Mouse (Mus musculus): ENCODE results near the gene Kcmf1.
A peak's percentile ranks its signal among the peaks of the same experiment; 100 is the strongest.
"Not testable (repeated sequence)": the region's sequence is repeated elsewhere in the genome, so short reads cannot be mapped to it uniquely, and the experiment has no call there.

The Kcmf1 gene

GRCm38 (mm10) chr6:72898244-72899200, 1.3 kb downstream of the Kcmf1 start:
- DNase-seq (ENCODE audit: low spot score), result peak; percentile 50

- DNase-seq (ENCODE audit: low spot score), result no peak
These were observed 4.8 kb downstream of the Kcmf1 start for GRCm38 (mm10) chr6:72895000-72895399.

DNA sequence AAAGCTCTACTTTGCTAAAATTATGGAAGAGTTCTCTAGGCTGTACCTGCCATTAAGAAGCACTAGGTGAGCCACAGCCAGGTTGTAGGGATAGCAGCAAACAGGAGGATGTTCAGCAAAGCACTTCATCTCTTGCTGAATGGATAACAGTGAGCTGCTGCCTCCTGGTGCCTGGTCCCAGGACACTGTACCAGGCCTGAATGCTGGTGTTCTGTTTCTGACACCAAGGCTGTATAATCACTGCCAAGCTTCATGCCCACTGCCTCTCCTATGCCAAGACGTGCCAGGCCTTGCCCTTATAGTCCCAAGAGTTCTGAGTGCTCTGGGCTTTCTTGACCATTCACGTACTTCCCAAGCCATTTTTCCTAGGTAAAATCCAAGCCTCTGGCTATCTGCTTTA, 8.5 kb downstream of the Kcmf1 start:
- no peak for DNase-seq (ENCODE audit: low spot score)

DNA sequence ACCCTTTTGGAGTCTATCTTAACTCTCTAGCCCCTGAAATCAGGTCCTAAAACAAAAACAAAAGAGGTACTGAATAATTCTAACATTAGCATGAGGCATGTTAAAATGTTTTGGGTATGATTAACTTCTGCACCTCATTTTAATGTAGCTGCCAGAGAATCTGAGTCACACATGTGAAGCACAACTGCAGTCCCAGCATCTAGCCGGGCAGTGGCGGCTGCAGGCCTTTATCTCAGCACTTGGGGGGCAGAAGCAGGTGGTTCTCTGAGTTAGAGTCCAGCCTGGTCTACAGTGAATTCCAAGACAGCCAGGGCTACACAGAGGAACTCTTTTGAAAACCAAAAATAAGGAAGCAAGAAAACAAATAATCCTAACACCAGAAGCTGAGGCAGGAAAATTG, 11.1 kb downstream of the Kcmf1 start:
- no peak for DNase-seq (ENCODE audit: low spot score)

- DNase-seq (ENCODE audit: low spot score), result no peak
These were observed 14.5 kb downstream of the Kcmf1 start for GRCm38 (mm10) chr6:72885268-72885667.

- no peak for DNase-seq (ENCODE audit: low spot score)
These were observed 15.0 kb downstream of the Kcmf1 start for GRCm38 (mm10) chr6:72884767-72885166.

DNA sequence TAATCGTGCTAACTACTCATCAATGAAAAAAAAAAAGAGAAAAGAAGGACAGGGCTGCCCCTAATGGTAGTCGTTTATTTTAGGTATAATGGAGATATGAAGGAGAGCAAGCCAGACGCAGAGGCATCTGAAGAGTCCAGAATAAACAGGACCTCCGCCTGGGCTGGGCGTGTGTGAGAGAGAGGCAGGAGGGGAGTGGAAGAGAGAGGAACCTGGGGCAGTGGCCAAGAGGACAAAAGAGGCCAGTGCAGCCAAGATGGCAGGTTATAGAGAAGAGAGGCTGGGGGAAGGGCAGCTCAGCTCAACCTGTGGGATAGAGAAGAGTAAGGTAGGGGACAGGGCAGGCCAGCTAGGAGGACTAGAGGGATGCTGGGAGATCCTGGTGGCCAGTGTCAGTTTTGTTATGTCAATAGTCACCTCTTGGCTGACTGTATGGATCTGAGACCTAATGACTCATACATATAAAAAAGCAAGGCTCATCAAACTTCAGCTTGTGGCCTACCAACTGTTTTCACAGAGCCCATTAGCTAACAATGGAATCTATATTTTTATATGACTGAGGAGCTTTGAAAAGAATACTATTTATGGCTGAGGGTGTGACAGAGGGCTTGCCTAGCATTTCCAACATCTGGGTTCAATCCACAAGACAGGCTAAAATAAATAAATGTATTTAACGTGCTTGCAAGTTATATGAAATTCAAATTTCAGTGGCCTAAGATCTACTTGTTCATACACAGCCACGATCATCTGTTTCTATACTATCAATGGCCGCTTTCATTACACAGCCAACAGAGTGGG, 16.9 kb downstream of the Kcmf1 start:
- DNase-seq (ENCODE audit: low spot score), result no peak

- DNase-seq (ENCODE audit: low spot score), result no peak
These were observed 17.6 kb downstream of the Kcmf1 start for GRCm38 (mm10) chr6:72882222-72882621.

- DNase-seq (ENCODE audit: low spot score), result no peak
These were observed 18.2 kb downstream of the Kcmf1 start for GRCm38 (mm10) chr6:72881619-72881979.

DNA sequence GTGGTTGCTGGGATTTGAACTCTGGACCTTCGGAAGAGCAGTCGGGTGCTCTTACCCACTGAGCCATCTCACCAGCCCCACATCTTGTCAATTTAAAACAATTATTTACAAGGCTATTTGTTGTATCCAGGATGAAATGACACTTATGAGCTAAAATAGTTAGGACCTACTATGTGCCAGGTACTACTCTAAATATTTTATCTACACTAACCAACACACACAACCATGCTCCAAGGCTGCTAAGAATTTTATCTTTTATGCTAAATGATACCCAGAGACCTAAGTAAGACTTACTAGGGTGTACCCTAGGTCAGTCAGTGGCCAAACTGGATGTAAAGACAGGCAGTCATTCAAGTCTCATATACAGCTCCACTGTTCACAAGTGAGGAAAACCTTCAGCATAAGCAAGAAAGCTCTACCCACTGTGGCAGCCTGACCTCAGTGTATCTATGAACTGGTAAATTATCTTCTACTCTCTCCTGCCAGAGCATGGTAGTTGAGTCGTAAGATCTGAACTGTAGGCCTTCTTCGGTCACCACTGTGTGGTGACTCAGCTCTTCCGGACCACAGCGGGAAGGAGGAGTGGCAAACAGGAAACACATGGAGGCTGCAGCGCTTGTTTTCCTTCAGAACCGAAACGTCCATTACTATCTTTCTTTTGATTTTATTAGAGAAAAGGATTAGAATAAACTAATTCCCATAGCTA, 18.7 kb downstream of the Kcmf1 start:
- no peak for DNase-seq (ENCODE audit: low spot score)

DNA sequence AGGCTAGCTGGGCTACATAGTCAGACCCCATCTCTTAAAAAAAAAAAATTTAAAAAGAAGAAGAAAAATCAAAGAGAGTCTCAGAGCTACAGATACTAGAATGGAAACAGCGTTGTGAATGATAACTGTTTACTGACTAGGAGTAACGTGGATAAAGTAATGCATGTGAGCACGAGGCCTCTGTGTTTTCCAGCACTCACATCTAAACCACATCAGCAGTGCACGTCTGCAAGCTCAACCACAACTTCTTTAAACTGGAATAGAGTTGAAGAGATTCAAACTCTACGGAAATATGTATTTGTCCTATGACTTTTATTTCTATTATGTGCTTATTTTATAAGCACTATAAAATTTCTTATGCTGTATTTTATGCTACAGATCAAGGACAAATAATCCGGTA, 23.1 kb downstream of the Kcmf1 start:
- no peak for DNase-seq (ENCODE audit: low spot score)

DNA sequence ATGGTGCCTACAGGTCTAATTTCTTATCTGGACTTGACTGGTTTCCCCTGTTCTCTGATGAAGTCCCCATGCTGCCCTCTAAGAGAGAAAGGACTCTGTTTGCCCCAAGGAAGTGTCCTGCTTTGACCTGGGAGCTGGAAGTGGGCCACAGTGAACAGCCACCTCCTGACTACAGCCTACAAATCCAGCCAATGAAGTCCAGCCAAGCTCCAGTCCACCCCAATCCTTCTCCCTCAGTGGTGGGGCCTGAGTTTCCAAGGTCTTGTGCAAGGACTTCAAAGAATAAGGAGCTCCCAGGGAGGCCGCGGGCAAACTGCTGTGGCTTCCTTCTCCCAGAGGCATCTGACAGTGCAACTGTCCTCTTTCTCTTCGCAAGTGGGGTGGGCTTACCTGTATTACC, 26.4 kb downstream of the Kcmf1 start:
- DNase-seq (ENCODE audit: low spot score), result no peak

DNA sequence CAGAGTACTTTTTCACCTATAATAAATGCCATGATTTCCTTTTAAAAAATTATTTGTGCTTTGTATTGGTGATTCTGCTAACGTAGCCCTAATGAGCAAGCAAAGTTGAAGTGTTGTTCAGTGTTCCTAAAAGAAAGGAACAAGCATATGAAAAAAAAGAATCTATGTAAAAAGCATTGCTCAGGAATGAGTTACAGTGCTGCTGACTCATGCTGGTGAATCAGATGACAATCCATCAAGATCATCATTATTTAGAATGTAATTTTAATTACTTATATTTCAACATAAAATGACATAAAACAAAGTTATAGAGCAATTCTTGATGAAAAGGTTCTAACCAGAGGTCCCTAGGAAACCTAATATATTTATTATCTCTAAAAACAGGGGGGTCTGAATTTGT, 27.5 kb downstream of the Kcmf1 start:
- no peak for DNase-seq (ENCODE audit: low spot score)

DNA sequence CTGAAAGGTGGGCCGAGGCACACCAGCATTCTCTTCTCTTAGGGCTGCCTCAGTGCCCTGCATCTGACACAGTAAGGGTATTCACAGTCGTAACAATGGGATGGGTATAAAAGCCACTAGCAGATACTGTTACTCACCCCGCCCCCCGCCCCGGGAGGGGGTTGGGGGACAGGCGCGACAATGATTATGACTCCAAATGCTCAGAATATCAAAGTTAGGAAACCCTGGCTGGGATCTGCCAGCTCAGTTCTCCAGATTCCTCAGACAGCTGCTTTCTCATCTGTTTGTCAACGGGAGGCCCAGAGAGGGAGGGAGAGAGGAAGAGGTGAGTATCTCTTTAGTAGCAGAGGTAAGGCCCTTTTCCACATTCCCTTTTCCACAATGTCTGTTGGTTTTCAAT, 30.2 kb downstream of the Kcmf1 start:
- no peak for DNase-seq (ENCODE audit: low spot score)

DNA sequence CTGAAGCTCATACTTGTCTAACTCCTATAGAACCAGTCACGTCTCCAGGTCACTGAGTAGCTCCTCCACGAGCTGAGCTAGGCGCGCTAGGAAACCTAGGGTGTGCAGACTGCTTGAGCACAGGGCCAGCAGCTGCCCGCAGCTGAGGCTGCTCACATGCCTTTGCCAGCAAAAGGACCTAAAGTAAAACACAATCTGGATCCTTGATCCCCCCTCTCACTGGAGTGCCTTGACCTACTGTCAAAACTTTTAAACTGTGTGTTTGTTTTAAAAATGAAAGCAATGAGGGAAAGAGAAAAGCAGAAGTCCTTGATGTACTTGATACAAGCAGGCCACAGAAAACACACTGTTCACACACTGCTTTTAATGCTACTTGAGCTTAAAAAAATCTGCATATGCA, 31.1 kb downstream of the Kcmf1 start:
- no peak for DNase-seq (ENCODE audit: low spot score)

- no peak for DNase-seq (ENCODE audit: low spot score)
These were observed 32.0 kb downstream of the Kcmf1 start for GRCm38 (mm10) chr6:72867746-72868145.

- DNase-seq (ENCODE audit: low spot score), result no peak
These were observed 33.5 kb downstream of the Kcmf1 start for GRCm38 (mm10) chr6:72866232-72866631.

DNA sequence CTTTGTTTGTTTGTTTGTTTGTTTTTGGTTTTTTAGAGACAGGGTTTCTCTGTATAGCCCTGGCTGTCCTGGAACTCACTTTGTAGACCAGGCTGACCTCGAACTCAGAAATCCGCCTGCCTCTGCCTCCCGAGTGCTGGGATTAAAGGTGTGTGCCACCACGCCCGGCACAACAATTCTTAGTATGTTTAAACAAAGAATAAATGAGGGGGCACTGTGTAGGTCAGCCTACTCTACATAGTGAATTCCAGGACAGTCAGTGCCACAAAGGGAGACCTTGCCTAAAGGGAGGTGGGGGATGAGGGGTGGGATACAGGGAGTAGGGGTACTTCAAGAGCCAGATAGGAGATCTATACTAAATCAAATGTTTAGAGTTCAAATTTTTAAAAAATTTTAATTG, 37.1 kb downstream of the Kcmf1 start:
- DNase-seq (ENCODE audit: low spot score), result not testable (repeated sequence)

DNA sequence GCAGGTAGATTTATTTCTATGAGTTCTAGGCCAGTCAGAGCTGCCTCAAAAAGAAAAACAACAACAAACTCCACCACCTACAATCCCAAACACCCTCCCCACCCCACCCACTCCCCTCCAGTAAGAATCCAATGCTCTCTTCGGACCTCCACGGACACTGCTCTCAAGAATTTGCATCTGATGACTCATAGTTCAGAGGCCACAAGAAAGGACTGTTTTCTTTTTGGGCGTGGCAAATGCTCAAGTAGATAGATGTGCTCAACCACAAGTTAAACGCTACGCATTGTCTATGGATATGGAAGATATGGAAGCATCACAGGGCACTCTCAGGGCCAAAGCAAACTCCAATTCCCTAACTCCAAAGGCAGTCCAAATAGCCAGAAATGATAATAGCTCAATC, 45.5 kb downstream of the Kcmf1 start:
- DNase-seq (ENCODE audit: low spot score), result no peak

DNA sequence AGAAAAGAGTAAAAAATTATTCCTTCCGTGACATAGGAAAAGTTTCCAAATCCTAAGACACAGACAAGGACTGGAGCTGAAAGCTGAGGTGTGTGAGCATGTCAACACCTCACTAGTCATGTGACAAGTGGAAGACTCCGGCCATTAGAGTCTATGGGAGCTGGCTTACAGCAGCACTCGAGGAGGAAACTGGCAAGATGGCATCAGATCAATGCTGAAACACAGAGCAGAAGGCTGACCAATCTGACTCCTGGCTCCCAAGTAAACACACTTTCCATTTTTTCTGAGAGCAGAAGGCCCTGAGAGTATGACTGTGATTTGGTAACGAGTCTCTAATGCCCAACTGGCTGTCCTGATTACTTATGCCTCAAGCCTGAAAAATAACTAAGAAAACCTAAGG, 47.6 kb downstream of the Kcmf1 start:
- no peak for DNase-seq (ENCODE audit: low spot score)

DNA sequence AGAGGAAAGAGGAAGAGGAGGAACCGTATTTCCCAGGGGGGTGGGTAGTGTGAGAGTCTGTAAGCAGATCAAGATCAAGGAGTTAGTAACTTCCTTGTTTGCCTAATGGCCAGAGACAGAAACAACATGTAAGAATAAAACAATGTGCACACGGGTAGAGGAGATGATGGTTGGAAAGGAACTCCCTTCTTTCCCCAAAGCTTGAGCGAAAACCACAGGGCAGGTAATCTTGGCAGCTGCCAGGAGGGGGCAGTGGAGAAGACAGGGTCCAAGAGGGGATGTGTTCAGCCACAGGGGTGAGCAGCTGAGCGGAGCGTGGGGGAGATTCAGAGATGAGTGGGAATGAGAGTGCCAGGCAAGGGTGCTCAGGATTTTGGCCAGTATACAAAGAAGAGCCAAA, 48.1 kb downstream of the Kcmf1 start:
- DNase-seq (ENCODE audit: low spot score), result peak; percentile 57

- DNase-seq (ENCODE audit: low spot score), result no peak
These were observed 57.7 kb downstream of the Kcmf1 start for GRCm38 (mm10) chr6:72841986-72842502.

Data from embryo, embryonic 10 days (tissue).